Mouse (Mus musculus) neural tube, embryonic 14.5 days (tissue): Measurements from ENCODE around the gene Vac14. TPM values are rescaled to one million over a fixed set of nuclear protein-coding genes. Genes with fewer than 3 reads are reported as not detected.

ENCODE experiments used
- ATAC-seq: fragments of 200-750 bp; cut with Nextera tagmentation; 2 replicates; pipeline ENCODE4 v1.8.0; 2017; ENCODE audit warnings: low read depth, mild to moderate bottlenecking, moderate TSS enrichment, moderate library complexity
- H3K27ac ChIP-seq: fragments of 300-500 bp; sonication (generic); 2 replicates; pipeline ENCODE4 v1.5.1; 2014; ENCODE audit warnings: low read depth, mild to moderate bottlenecking, control low read depth, low read length, moderate library complexity, mixed read lengths
- H3K27me3 ChIP-seq: fragments of 300-500 bp; sonication (generic); 2 replicates; pipeline ENCODE4 v1.6.1; 2014; ENCODE audit warnings: low read length; ENCODE audit not compliant: control insufficient read depth, insufficient read depth
- H3K36me3 ChIP-seq: fragments of 300-500 bp; sonication (generic); 2 replicates; pipeline ENCODE4 v1.6.1; 2014; ENCODE audit warnings: low read length, mixed read lengths; ENCODE audit not compliant: control insufficient read depth, insufficient read depth
- H3K4me1 ChIP-seq: fragments of 300-500 bp; sonication (generic); 2 replicates; pipeline ENCODE4 v1.6.1; 2014; ENCODE audit warnings: low read length; ENCODE audit not compliant: control insufficient read depth, insufficient read depth
- H3K4me2 ChIP-seq: fragments of 300-500 bp; sonication (generic); 2 replicates; pipeline ENCODE4 v1.6.1; 2014; ENCODE audit warnings: mild to moderate bottlenecking, low read depth, low read length, control low read depth
- H3K4me3 ChIP-seq: fragments of 300-500 bp; sonication (generic); 2 replicates; pipeline ENCODE4 v1.5.1; 2014; ENCODE audit warnings: low read depth, low read length, control low read depth, mixed read lengths
- H3K9ac ChIP-seq: fragments of 300-500 bp; sonication (generic); replicated peaks from 2 replicates; pipeline ENCODE4 v1.6.1; 2014; ENCODE audit warnings: low read depth, mild to moderate bottlenecking, control low read depth, low read length, mixed read lengths
- H3K9me3 ChIP-seq: fragments of 300-500 bp; sonication (generic); 2 replicates; pipeline ENCODE4 v1.6.1; 2016; ENCODE audit warnings: low read length; ENCODE audit not compliant: control insufficient read depth
- WGBS: fragments of 180-500 bp; shearing (Covaris S2); extraction: QIAGEN DNeasy Blood & Tissue Kit; methylation state at CpG from one replicate; pipeline ENCODE4 v1.1.7; 2014; 5-methylcytosine and 5-hydroxymethylcytosine counted together
- polyA plus RNA-seq: library from polyadenylated mRNA; unstranded; fragments of >200 nt; fragmentation: Nextera tagmentation; extraction: Ambion mirVana; gene quantifications from 2 replicates; pipeline ENCODE4 v1.2.1, GENCODE M21; 2014

The Vac14 gene
- polyA plus RNA-seq, 1 experiment from 2014 or later, result 31.1 TPM

GRCm38 (mm10) chr8:110713073-110713472, 94.7 kb downstream of the Vac14 start:
- Histone ChIP-seq H3K4me1 (peaks cover 20% of the 10 kb centered on the region; the same call in 1 of the 2 replicates), H3K4me2 (no peak overlapping the region), H3K36me3 (no peaks in the 10 kb centered on the region; the same call in 1 of the 2 replicates), H3K9me3 (no peaks in the 10 kb centered on the region), H3K27ac (no peak overlapping the region), H3K4me3 (no peak overlapping the region), H3K9ac (no peak overlapping the region), H3K27me3 (no peaks in the 10 kb centered on the region)
- no peak for ATAC-seq
- 93% methylated on average over 7 of the region's 7 CpGs for WGBS

- 0 out of 2 replicates have a peak overlapping the region, but pooled peaks have one; percentile 28 for H3K9ac ChIP-seq
- no peaks in the 10 kb centered on the region for H3K9me3 ChIP-seq
- no peak for ATAC-seq
- no peaks in the 10 kb centered on the region; the same call in 1 of the 2 replicates for H3K36me3 ChIP-seq
- WGBS, result 78% methylated on average over 15 of the region's 15 CpGs
- peak overlapping the region; percentile 60 for H3K27ac ChIP-seq
- no peaks in the 10 kb centered on the region for H3K27me3 ChIP-seq
- H3K4me2 ChIP-seq, result no peak overlapping the region
- peaks cover 37% of the 10 kb centered on the region for H3K4me1 ChIP-seq
- no peak overlapping the region for H3K4me3 ChIP-seq
Measured at GRCm38 (mm10) chr8:110714827-110715519, 96.6 kb downstream of the Vac14 start.

GRCm38 (mm10) chr8:110716075-110716474, 97.7 kb downstream of the Vac14 start:
- Histone ChIP-seq H3K9me3 (no peaks in the 10 kb centered on the region), H3K4me1 (peaks cover 39% of the 10 kb centered on the region), H3K27ac (peak overlapping the region; percentile 60), H3K9ac (no peak overlapping the region), H3K4me3 (no peak overlapping the region), H3K4me2 (no peak overlapping the region), H3K36me3 (no peaks in the 10 kb centered on the region; the same call in 1 of the 2 replicates), H3K27me3 (no peaks in the 10 kb centered on the region)
- ATAC-seq, result peak; percentile 25; the same call in 1 of the 2 replicates
- 42% methylated on average over 4 of the region's 4 CpGs for WGBS

GRCm38 (mm10) chr8:110717131-110717530, 98.7 kb downstream of the Vac14 start:
- WGBS, result 63% methylated on average over 7 of the region's 7 CpGs
- Histone ChIP-seq H3K36me3 (no peaks in the 10 kb centered on the region; the same call in 1 of the 2 replicates), H3K9me3 (no peaks in the 10 kb centered on the region), H3K27me3 (no peaks in the 10 kb centered on the region), H3K4me2 (no peak overlapping the region), H3K4me3 (no peak overlapping the region), H3K4me1 (peaks cover 39% of the 10 kb centered on the region), H3K27ac (no peak overlapping the region), H3K9ac (no peak overlapping the region)
- no peak for ATAC-seq

GRCm38 (mm10) chr8:110718209-110718968, 100.0 kb downstream of the Vac14 start:
- peaks cover 51% of the 10 kb centered on the region for H3K4me1 ChIP-seq
- H3K4me3 ChIP-seq, result no peak overlapping the region
- ATAC-seq, result no peak
- no peak overlapping the region for H3K4me2 ChIP-seq
- H3K36me3 ChIP-seq, result no peaks in the 10 kb centered on the region
- H3K9ac ChIP-seq, result no peak overlapping the region
- whole genome bisulfite sequencing, result 85% methylated on average over 8 of the region's 8 CpGs
- no peaks in the 10 kb centered on the region for H3K27me3 ChIP-seq
- H3K9me3 ChIP-seq, result no peaks in the 10 kb centered on the region
- no peak overlapping the region; the same call in 1 of the 2 replicates for H3K27ac ChIP-seq

GRCm38 (mm10) chr8:110718969-110719670, 100.7 kb downstream of the Vac14 start:
- H3K27me3 ChIP-seq, result no peaks in the 10 kb centered on the region
- peak overlapping the region; percentile 57; the same call in 1 of the 2 replicates for H3K27ac ChIP-seq
- H3K4me2 ChIP-seq, result no peak overlapping the region
- no peaks in the 10 kb centered on the region for H3K36me3 ChIP-seq
- no peak overlapping the region for H3K4me3 ChIP-seq
- H3K9ac ChIP-seq, result no peak overlapping the region
- no peak for ATAC-seq
- 46% methylated on average over 12 of the region's 12 CpGs for WGBS
- H3K4me1 ChIP-seq, result peaks cover 58% of the 10 kb centered on the region
- no peaks in the 10 kb centered on the region for H3K9me3 ChIP-seq

- ATAC-seq, result no peak
- H3K4me3 ChIP-seq, result no peak overlapping the region
- H3K4me2 ChIP-seq, result peak overlapping the region; percentile 97
- no peaks in the 10 kb centered on the region for H3K9me3 ChIP-seq
- H3K9ac ChIP-seq, result no peak overlapping the region
- H3K4me1 ChIP-seq, result peaks cover 63% of the 10 kb centered on the region
- H3K36me3 ChIP-seq, result no peaks in the 10 kb centered on the region
- peak overlapping the region; percentile 1; the same call in 1 of the 2 replicates for H3K27ac ChIP-seq
- no peaks in the 10 kb centered on the region for H3K27me3 ChIP-seq
- 58% methylated on average over 6 of the region's 6 CpGs for WGBS
Measured at GRCm38 (mm10) chr8:110719898-110720653, 101.7 kb downstream of the Vac14 start.
